Mouse (Mus musculus) megakaryocyte-erythroid progenitor cell, adult 5-6 weeks (primary cell): ENCODE data around the gene A630023A22Rik. TPM values are rescaled to one million over a fixed set of nuclear protein-coding genes. Genes with fewer than 3 reads are reported as not detected.

Source experiments
- ATAC-seq: replicated peaks from 2 replicates; pipeline ENCODE4 v1.8.0; 2016; ENCODE audit warnings: mild to moderate bottlenecking, inconsistent platforms; ENCODE audit not compliant: severe bottlenecking, poor library complexity, low FRiP score, low TSS enrichment
- total RNA-seq, 2 experiments: library from RNA; stranded (forward) in 1 of 2; stranded (reverse) in 1 of 2; fragments of 200-1000, 215-1000 nt in 1 of 2; fragments of >200 nt in 1 of 2; fragmentation: Nextera tagmentation in 1 of 2; gene quantifications; 2 replicates each; pipeline ENCODE4 v1.2.3; 2014 to 2017

A630023A22Rik gene
- not detected in 2 replicates for total RNA-seq (2014; fragmentation: Nextera tagmentation)
- total RNA-seq (2017) = not detected in 2 replicates

- ATAC-seq = no peak
These were observed at the start of gene A630023A22Rik for GRCm38 (mm10) chr14:34102601-34103000. Gene A630023A22Rik, minus strand, starts transcription at chr14:34102754.

- ATAC-seq = peak; percentile 87
These were observed 49.8 kb upstream of the A630023A22Rik start, which contains the start of gene Npy4r for GRCm38 (mm10) chr14:34152342-34152741. Gene Npy4r, minus strand, starts transcription at chr14:34152489.

DNA sequence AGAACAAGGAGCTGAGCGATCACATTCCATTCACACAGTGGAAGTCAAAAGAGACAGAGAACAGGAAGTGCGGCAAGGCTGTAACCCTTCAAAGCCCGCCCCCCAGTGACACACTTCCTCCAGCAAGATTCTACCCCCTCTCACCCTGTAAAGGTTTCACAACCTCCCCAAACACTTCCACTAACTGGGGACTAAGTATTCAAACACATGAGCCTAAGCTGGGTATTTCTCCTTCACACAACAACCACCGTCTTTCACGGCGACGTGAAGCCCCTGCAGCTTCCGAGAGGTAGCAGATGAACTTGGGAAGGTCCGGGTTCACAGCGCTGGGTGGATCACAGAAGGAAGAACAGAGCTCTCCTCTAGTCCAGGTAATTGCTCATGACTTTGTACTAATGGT is 40.4 kb upstream of the A630023A22Rik start:
- ATAC-seq = no peak

DNA sequence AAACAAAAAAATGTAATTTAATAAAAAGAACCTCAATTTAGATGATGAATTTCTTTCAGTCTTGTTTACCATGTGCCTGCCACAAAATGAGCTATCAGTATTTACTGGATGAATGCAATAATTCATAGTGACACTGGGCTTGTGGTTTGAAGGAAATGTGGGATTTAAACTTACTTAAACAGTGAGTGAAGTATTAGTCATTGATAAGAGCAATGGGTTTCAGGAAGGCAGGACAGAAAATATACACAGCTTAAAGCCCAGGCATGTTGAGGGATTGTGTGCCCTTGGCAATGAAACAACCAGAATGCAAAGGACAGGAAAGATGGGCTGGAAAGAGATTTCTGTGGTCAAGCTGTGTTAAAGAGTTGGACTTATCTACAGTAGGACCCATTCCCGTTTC is 39.8 kb upstream of the A630023A22Rik start:
- no peak for ATAC-seq

DNA sequence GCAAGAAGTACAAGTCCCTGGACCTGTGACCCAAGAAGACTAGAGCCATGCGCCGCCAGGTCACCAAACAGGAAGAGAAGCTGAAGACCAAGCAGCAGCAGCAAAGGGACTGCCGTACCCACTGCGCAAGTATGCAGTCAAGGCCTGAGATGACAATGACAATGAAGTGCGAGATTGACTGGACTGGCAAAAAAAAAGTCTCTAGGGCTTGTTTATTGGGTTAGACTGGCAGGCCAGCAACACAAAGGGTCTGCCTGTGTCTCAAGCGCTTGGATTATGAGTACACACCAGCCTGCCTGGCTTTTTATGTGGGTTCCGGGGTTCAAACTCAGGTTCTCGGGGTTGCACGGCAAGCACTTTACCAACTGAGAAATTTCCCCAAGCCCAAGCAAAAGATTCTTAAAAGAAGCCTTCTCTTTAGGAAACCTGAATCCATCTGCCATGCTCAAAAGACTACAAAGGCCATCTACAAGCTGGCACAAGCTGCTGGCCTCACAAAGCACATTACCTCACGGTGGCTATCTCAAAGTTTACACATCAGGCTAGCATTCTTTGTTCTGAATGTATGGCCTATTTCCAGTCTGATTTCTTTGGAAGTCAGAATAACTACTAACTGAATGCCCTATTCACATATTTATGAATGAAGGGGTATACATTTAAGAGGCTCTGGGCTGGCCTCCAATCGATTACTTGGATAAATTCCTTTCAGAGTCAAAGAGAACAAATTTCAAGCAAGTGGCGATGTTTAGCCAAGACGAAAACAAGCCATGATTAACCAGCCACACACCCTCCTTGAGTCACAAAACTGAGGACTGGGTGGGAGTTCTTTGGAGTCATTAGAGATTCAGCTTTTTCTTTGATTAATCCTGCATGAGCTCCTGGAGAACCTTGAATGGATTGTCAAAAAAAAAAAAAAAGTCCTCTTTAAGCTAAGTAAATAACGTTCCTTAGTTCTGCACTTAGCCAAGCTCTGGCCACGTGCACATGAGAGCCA is 37.4 kb upstream of the A630023A22Rik start:
- ATAC-seq = no peak

- ATAC-seq = no peak
These were observed 32.8 kb upstream of the A630023A22Rik start for GRCm38 (mm10) chr14:34135391-34135790.

DNA sequence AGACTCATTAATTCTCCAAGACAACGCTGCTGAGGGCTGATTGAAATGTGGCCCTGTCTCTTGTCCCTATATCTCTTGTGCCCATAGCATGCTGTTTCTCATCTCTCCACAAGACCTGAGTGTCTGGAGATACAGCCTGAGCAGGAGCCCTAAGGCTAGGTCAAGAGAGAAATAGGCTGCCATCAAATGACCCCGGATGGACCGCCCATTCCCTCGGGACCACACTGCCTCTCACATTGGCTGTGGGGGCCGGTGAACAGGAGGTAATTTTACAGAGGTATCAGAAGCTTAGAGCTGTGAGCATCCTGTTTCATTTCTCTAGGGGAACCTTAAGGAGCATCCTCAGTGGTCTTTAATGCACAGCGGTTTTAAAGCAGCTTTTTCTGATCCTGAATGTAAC is 28.7 kb upstream of the A630023A22Rik start:
- ATAC-seq = no peak

- ATAC-seq = no peak
These were observed 19.1 kb upstream of the A630023A22Rik start for GRCm38 (mm10) chr14:34121691-34122090.

DNA sequence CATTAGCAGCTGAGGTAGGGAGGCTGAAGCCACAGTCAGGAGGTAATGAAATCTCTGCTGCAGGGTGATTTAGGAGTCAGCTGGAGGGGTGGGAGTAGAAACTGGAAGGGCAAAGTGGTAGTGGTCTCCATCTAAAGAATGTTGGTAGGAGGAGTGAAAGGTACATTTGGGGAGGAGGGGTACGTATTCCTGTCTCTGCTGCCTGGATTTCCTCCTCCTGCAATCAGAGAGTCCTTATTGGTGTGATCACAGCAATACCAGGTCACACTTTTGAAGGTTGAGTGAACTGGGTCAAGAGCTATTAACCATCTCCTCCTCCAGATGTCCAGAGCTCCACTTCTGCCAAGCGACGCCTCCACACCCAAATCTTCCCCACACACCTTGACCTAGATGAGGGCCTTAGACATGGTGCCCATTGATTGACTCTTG is 18.4 kb upstream of the A630023A22Rik start:
- ATAC-seq = no peak

DNA sequence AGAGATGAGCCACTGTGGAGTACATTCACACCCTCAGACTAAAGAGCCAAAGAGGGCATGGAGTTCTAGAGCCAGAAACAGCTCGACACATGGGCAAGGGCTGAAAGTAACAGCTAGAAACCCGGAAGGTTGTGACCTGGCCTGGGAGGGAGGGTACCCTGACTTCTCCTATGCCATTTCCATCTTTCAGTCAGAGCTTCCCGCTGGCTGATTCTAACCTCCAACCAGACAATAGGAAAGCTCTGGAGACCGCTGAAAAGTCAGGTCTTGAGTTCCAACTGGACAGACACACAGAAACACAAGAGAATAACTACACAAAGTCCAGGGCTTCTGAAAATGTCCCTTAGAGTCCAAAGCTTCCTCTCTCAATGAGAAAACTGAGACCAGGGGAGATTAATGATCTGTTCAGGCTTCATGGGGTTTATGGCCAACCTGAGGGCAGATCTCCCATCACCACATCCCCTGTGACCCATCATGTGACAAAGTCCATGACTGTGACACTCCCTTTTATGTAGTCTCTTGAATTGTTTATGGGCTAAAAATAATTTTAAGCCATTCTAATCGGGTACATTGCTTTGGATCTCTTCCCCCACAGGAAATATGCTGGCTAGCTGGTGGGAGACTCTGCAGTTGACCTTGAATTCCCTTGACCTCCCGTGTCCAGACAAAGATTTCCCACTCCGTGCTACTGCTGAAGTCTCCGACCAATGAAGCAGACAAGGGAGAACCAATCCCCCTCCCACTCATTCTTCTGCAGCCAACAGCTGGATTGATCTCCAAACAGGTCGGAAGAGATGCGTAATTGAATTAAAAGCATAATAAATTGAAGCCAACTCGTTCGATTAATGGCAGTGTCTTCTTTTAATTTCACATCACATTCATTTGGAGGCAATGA is 17.7 kb upstream of the A630023A22Rik start:
- no peak for ATAC-seq

DNA sequence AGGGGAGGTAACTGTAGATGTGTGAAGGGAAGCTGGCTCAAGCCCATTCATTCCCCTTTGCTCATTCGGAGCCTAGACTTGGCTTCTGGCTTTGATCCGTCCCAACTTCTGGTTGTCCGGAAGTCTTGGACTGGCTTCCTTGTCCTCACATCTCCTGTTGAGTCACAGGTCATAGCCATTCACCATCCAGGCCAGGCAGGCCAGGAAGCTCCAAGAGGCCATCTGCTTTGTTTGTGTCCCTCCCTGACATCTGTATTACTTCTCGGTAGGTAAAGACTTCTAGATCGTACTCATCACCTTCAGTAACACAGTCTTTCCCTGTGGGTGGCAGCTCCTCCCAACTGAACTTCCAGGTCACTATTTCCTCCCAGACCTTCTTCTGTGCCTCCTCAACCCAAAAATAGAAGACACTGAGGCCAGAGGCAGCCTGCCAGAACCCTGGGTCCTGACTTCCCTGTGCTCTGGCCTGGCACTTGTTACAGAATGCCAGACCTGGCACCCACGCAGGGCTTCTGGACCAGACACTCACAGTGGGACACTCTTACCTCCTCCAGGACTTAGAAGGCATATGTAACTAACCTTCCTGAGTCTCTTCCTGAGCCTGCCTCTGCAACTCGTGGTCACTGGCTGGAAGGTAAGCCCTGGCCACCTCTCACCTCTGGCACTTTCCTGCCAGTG is 16.6 kb upstream of the A630023A22Rik start:
- no peak for ATAC-seq

GRCm38 (mm10) chr14:34114311-34114710 is 11.8 kb upstream of the A630023A22Rik start:
- ATAC-seq = no peak

- ATAC-seq = no peak
These were observed 5.0 kb upstream of the A630023A22Rik start for GRCm38 (mm10) chr14:34107594-34107993.

DNA sequence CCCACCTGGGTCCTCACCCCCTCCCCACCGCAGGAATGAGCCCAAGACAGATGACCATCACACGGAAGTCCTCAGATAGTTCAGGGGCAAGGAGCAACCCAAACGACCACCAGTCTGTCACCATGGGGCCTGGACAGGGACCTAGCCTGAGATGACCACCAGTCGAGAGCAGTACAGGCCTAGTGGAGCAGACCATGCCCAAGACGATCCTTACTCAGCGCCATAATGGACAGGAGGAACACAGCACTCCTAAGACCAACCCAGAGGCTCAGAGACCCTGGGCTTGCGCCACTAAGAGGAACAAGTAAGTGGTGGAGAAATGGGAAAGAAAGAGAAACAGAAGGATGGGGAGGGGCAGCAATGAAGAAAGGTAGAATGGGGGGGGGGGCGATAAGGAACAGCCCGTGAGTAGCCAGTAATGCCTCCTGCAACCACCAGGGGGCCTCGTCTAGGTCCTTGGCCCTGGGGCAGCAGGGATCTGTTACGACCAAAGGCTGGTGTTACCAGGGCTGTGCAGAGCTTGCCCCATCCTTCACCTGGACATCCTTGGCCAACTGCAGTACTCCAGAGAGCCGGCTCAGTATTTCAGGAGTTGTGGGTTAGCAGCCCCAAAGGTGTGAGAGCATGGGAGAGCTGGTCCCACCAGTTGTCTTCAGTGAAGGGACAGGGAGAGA is 4.0 kb upstream of the A630023A22Rik start:
- peak; percentile 67; the same call in 1 of the 2 replicates for ATAC-seq

- peak; percentile 57; the same call in 1 of the 2 replicates for ATAC-seq
These were observed 2.3 kb upstream of the A630023A22Rik start for GRCm38 (mm10) chr14:34104892-34105291.

DNA sequence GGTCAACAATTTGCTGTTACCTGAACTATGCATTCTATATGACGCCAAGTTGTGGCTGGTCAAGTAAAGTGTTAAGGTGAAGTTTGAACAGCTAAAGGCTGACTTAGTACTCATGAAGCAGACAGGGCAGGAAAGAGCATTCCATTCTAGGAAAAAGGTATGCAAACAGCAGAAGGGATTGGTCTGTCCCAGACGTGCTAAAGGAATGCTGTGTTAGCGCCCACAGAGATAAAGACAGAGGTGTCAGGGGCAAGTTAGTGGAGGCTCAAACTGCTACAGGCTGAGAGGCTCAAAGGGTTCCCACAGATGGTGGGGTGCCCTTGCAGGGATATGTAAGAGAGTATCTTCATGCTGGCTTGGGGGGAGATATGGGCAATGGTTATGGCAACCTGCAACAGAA is 1.3 kb upstream of the A630023A22Rik start:
- no peak for ATAC-seq

DNA sequence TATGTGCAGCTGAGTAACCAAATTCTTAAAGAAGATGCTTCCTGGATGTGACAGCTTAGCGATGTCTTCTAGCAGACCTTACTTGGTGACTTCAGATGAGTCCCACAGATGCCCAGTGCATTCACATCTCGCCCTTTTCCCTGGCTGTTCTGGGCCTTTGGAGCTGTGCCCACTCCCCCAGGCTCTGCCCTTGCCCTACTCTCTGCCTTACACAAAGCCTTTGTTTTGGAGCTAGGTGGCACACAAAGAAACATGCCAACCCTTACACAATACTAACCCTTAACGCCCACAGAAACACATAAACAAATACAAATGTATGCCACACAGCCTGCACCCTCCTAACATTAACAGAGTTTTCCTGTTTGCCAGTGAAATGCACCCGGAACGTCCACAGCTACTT is 6.4 kb downstream of the A630023A22Rik start:
- no peak for ATAC-seq

GRCm38 (mm10) chr14:34092856-34093255 is 9.7 kb downstream of the A630023A22Rik start:
- ATAC-seq = no peak

DNA sequence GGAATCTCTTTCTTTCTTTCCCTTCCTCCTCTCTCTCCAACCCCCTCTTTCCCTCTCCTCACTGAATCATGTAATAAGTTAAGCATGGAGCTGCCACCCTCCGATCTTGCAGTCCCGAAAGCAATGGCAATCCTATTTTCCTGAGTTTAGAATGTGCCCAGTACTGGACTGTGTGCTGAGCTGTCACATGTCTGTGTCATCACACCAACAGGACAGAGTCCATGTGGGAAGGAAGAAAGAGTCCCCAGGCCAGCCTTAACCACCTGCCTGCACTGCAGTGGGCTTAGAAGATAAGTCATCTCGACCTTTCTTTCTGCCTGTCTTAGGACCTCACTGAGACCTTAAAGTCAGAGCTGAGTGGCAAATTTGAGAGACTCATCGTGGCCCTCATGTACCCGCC is 11.1 kb downstream of the A630023A22Rik start:
- no peak for ATAC-seq
